In the genomic region with DNA sequence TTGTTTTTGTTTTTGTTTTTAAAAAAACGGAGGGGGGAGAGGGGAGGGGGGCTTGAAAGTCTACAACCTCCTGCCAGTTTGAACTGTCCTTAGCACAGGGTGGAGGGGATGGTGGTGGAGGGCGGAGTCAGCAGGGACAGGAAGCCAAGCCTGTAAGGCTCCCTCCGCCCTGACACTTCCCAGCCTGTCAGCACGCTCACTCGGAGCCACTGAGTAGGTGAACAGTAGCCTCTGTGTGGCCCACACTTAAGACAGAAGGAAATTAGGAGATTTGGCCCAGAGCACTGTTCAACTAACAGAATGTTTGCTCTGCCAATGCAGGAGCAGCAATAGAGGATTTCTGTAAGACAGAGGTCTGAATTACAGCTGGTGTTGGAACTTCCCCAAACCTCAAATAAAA, we compare ENCODE assay signal across 8 mouse cellular contexts. TPM values are rescaled to one million over a fixed set of nuclear protein-coding genes. Genes with fewer than 3 reads are reported as not detected.
DNase-seq lines count a peak whose midpoint lies in the region; ATAC-seq and TF ChIP-seq lines count a peak whose summit lies in the region.

No protein-coding gene starts in this region.

- peak overlapping the region; percentile 53 for H3K27ac ChIP-seq in layer of hippocampus, adult 2 months
- peak overlapping the region; percentile 41 for H3K27ac ChIP-seq in heart, embryonic 12.5 days (ENCODE audit: poor library complexity, severe bottlenecking)
- H3K27ac ChIP-seq in liver, embryonic 11.5 days (ENCODE audit: low read depth, low read length): peak overlapping the region; percentile 35; the same call in 1 of the 2 replicates
- peak overlapping the region; percentile 41; the same call in 1 of the 2 replicates for H3K27ac ChIP-seq in stomach, embryonic 15.5 days
- H3K27ac ChIP-seq in left cerebral cortex, adult 2 months: no peak overlapping the region

- H3K4me1 ChIP-seq in heart, embryonic 12.5 days (replicated peaks): peaks cover 65% of the 10 kb centered on the region
- H3K4me1 ChIP-seq in liver, embryonic 11.5 days (replicated peaks; ENCODE audit: control insufficient read depth, insufficient read depth, low read length): peaks cover 20% of the 10 kb centered on the region
- H3K4me1 ChIP-seq in stomach, embryonic 15.5 days: peaks cover 25% of the 10 kb centered on the region

- ATAC-seq in heart, embryonic 12.5 days (ENCODE audit: insufficient number of reproducible peaks, low FRiP score): peak; percentile 73
- ATAC-seq in liver, embryonic 11.5 days (replicated peaks; ENCODE audit: low FRiP score): peak; percentile 77
- no peak for ATAC-seq in stomach, embryonic 15.5 days (ENCODE audit: insufficient read depth, low FRiP score, low read depth)

- no peak overlapping the region for H3K4me3 ChIP-seq in layer of hippocampus, adult 2 months
- no peak overlapping the region for H3K4me3 ChIP-seq in heart, embryonic 12.5 days
- no peak overlapping the region for H3K4me3 ChIP-seq in liver, embryonic 11.5 days (ENCODE audit: low read depth, low read length)
- H3K4me3 ChIP-seq in stomach, embryonic 15.5 days (replicated peaks): no peak overlapping the region
- no peak overlapping the region for H3K4me3 ChIP-seq in left cerebral cortex, adult 2 months

- H3K4me2 ChIP-seq in heart, embryonic 12.5 days: peak overlapping the region; percentile 30
- peak overlapping the region; percentile 33; the same call in 1 of the 2 replicates for H3K4me2 ChIP-seq in liver, embryonic 11.5 days
- H3K4me2 ChIP-seq in stomach, embryonic 15.5 days: no peak overlapping the region

- peaks cover 34% of the 10 kb centered on the region for H3K36me3 ChIP-seq in heart, embryonic 12.5 days
- peaks cover 13% of the 10 kb centered on the region for H3K36me3 ChIP-seq in liver, embryonic 11.5 days (ENCODE audit: control insufficient read depth, insufficient read depth, low read length)
- H3K36me3 ChIP-seq in stomach, embryonic 15.5 days: peaks cover 12% of the 10 kb centered on the region

- H3K9ac ChIP-seq in heart, embryonic 12.5 days: peak overlapping the region; percentile 53; the same call in 1 of the 2 replicates
- 0 out of 2 replicates have a peak overlapping the region, but pooled peaks have one; percentile 12 for H3K9ac ChIP-seq in liver, embryonic 11.5 days (ENCODE audit: low read depth, low read length)
- no peak overlapping the region for H3K9ac ChIP-seq in stomach, embryonic 15.5 days

- TF ChIP-seq CTCF in layer of hippocampus, adult 2 months (conservative IDR thresholded peaks at IDR 0.05): no peak
- TF ChIP-seq CTCF in left cerebral cortex, adult 2 months (IDR thresholded peaks at IDR 0.05): no peak

- WGBS in heart, embryonic 12.5 days: 25% methylated on average over 5 of the region's 5 CpGs
- WGBS in liver, embryonic 11.5 days: 38% methylated on average over 5 of the region's 5 CpGs
- WGBS in stomach, embryonic 15.5 days: 31% methylated on average over 5 of the region's 5 CpGs

- no peak for DNase-seq in layer of hippocampus, adult 2 months (ENCODE audit: low spot score in 2 of 2)
- DNase-seq in layer of hippocampus, adult 11-12 months (ENCODE audit: low spot score): no peak
- no peak for DNase-seq in liver, embryonic 11.5 days (ENCODE audit: low spot score)
- DNase-seq in left cerebral cortex, postnatal 4 days: no peak
- no peak for DNase-seq in cerebellum, postnatal 4 days (ENCODE audit: low spot score in 2 of 2)
- no peak for DNase-seq in left cerebral cortex, adult 2 months (ENCODE audit: extremely low spot score in 1 of 2, low spot score in 2 of 2)

- intact Hi-C loops in left cerebral cortex, postnatal 4 days (cut with DNase I): loop anchor here (10.0 kb wide), 1 partner anchor 186 kb away; no protein-coding TSS in a partner anchor
- intact Hi-C loops in left cerebral cortex, adult 2 months (cut with DNase I): loop anchor here (5.0 kb wide), 1 partner anchor 73 kb away; no protein-coding TSS in a partner anchor

- no peaks in the 10 kb centered on the region for H3K9me3 ChIP-seq in heart, embryonic 12.5 days (replicated peaks)
- H3K9me3 ChIP-seq in liver, embryonic 11.5 days (ENCODE audit: control insufficient read depth, low read length): no peaks in the 10 kb centered on the region
- no peaks in the 10 kb centered on the region for H3K9me3 ChIP-seq in stomach, embryonic 15.5 days

- no peaks in the 10 kb centered on the region for H3K27me3 ChIP-seq in heart, embryonic 12.5 days (replicated peaks)
- H3K27me3 ChIP-seq in liver, embryonic 11.5 days (replicated peaks; ENCODE audit: control insufficient read depth, insufficient read depth, low read length): no peaks in the 10 kb centered on the region
- H3K27me3 ChIP-seq in stomach, embryonic 15.5 days (replicated peaks): no peaks in the 10 kb centered on the region

RNA-seq across cellular contexts. Expression of a gene that starts 26.5 kb away (rescaled TPM):
- 10 to 100 TPM; 28.3 to 28.8 TPM for total RNA-seq in layer of hippocampus, adult 2 months (2021)
- 0.51 and 0.72 TPM in 2 replicates for polyA plus RNA-seq in heart, embryonic 12.5 days (2016; fragmentation: Nextera tagmentation; extraction: Ambion mirVana)
- polyA plus RNA-seq in liver, embryonic 11.5 days (2014; fragmentation: Nextera tagmentation; extraction: Ambion mirVana): 17.1 and 17.8 TPM in 2 replicates
- polyA plus RNA-seq in stomach, embryonic 15.5 days (2015; fragmentation: Nextera tagmentation; extraction: Ambion mirVana): 5.8 and 7.5 TPM in 2 replicates
- total RNA-seq in left cerebral cortex, postnatal 4 days (2021): 1 to 10 TPM; 1.5 to 2.7 TPM
- total RNA-seq in left cerebral cortex, adult 2 months (2021): 10 to 100 TPM; 25.7 to 28.3 TPM

RNA-seq across cellular contexts. Expression of a gene that starts 49.6 kb away (rescaled TPM):
- total RNA-seq in layer of hippocampus, adult 2 months (2021): 100 to 1,000 TPM in 1 of 2 experiments, 10 to 100 TPM in 1; 95.2 to 101 TPM
- polyA plus RNA-seq in heart, embryonic 12.5 days (2016; fragmentation: Nextera tagmentation; extraction: Ambion mirVana): 137 and 141 TPM in 2 replicates
- polyA plus RNA-seq in liver, embryonic 11.5 days (2014; fragmentation: Nextera tagmentation; extraction: Ambion mirVana): 122 and 137 TPM in 2 replicates
- polyA plus RNA-seq in stomach, embryonic 15.5 days (2015; fragmentation: Nextera tagmentation; extraction: Ambion mirVana): 129 and 144 TPM in 2 replicates
- 100 to 1,000 TPM; 183 to 194 TPM for total RNA-seq in left cerebral cortex, postnatal 4 days (2021)
- 10 to 100 TPM; 77.9 to 84.3 TPM for total RNA-seq in left cerebral cortex, adult 2 months (2021)

RNA-seq across cellular contexts. Expression of a gene that starts 58.7 kb away (rescaled TPM):
- 10 to 100 TPM; 22.8 to 24.0 TPM for total RNA-seq in layer of hippocampus, adult 2 months (2021)
- polyA plus RNA-seq in heart, embryonic 12.5 days (2016; fragmentation: Nextera tagmentation; extraction: Ambion mirVana): 13.0 and 13.4 TPM in 2 replicates
- 15.6 and 16.9 TPM in 2 replicates for polyA plus RNA-seq in liver, embryonic 11.5 days (2014; fragmentation: Nextera tagmentation; extraction: Ambion mirVana)
- polyA plus RNA-seq in stomach, embryonic 15.5 days (2015; fragmentation: Nextera tagmentation; extraction: Ambion mirVana): 60.6 and 64.4 TPM in 2 replicates
- 1 to 10 TPM; 3.3 to 4.6 TPM for total RNA-seq in left cerebral cortex, postnatal 4 days (2021)
- total RNA-seq in left cerebral cortex, adult 2 months (2021): 10 to 100 TPM; 21.0 to 25.3 TPM

Comparison
In these comparisons a context has a peak if more than half of its experiments do, and no peak if none do; other contexts are left out.
1. RNA of a gene that starts 26.5 kb away (total RNA-seq): 28.3 to 28.8 TPM in layer of hippocampus, adult 2 months and 25.7 to 28.3 TPM in left cerebral cortex, adult 2 months; 1.5 to 2.7 TPM in left cerebral cortex, postnatal 4 days; every median in the first group is over 4 times any median in the second.